Mouse (Mus musculus) midbrain, postnatal 0 days (tissue): Measurements from ENCODE around the gene Gabbr2. TPM values are rescaled to one million over a fixed set of nuclear protein-coding genes. Genes with fewer than 3 reads are reported as not detected.

ENCODE experiments used
- ATAC-seq: fragments of 200-750 bp; cut with Nextera tagmentation; 2 replicates; pipeline ENCODE4 v1.8.0; 2017; ENCODE audit warnings: moderate number of reproducible peaks, mild to moderate bottlenecking, moderate TSS enrichment, moderate library complexity; ENCODE audit not compliant: low FRiP score
- DNase-seq: peaks from one replicate; pipeline ENCODE4 v3.0.0-alpha.2; 2015; ENCODE audit warnings: low spot score
- H3K27ac ChIP-seq: fragments of 300-500 bp; sonication (generic); 2 replicates; pipeline ENCODE4 v1.5.1; 2014; ENCODE audit warnings: low read depth, mild to moderate bottlenecking, low read length, mixed read lengths
- H3K27me3 ChIP-seq: fragments of 300-500 bp; sonication (generic); 2 replicates; pipeline ENCODE4 v1.6.1; 2014; ENCODE audit warnings: low read length, control low read depth, mixed read lengths; ENCODE audit not compliant: insufficient read depth
- H3K36me3 ChIP-seq: fragments of 300-500 bp; sonication (generic); 2 replicates; pipeline ENCODE4 v1.6.1; 2014; ENCODE audit warnings: low read length, control low read depth, mixed read lengths; ENCODE audit not compliant: insufficient read depth
- H3K4me1 ChIP-seq: fragments of 300-500 bp; sonication (generic); 2 replicates; pipeline ENCODE4 v1.6.1; 2014; ENCODE audit warnings: mild to moderate bottlenecking, control low read depth, antibody characterized with exemption, low read length, mixed read lengths; ENCODE audit not compliant: insufficient read depth
- H3K4me2 ChIP-seq: fragments of 300-500 bp; sonication (generic); 2 replicates; pipeline ENCODE4 v1.6.1; 2014; ENCODE audit warnings: low read depth, mild to moderate bottlenecking, low read length, mixed read lengths; ENCODE audit not compliant: poor library complexity, severe bottlenecking
- H3K4me3 ChIP-seq: fragments of 300-500 bp; sonication (generic); 2 replicates; pipeline ENCODE4 v1.5.1; 2014; ENCODE audit warnings: low read depth, mild to moderate bottlenecking, low read length, moderate library complexity
- H3K9ac ChIP-seq: fragments of 300-500 bp; sonication (generic); replicated peaks from 2 replicates; pipeline ENCODE4 v1.6.1; 2014; ENCODE audit warnings: mild to moderate bottlenecking, low read length, moderate library complexity, mixed read lengths; ENCODE audit not compliant: poor library complexity, severe bottlenecking
- H3K9me3 ChIP-seq: fragments of 300-500 bp; sonication (generic); 2 replicates; pipeline ENCODE4 v1.6.1; 2016; ENCODE audit warnings: low read length, control low read depth
- CTCF ChIP-seq: IDR thresholded peaks from 2 replicates; pipeline ENCODE4 v1.5.1; 2016; ENCODE audit warnings: antibody characterized with exemption, mild to moderate bottlenecking
- WGBS: fragments of 180-500 bp; shearing (Covaris S2); extraction: QIAGEN DNeasy Blood & Tissue Kit; methylation state at CpG from one replicate; pipeline ENCODE4 v1.1.7; 2014; 5-methylcytosine and 5-hydroxymethylcytosine counted together
- polyA plus RNA-seq: library from polyadenylated mRNA; unstranded; fragments of >200 nt; fragmentation: Nextera tagmentation; extraction: Ambion mirVana; gene quantifications from 2 replicates; pipeline ENCODE4 v1.2.1, GENCODE M21; 2015
- total RNA-seq: library from RNA; depleted of rRNA; stranded (reverse); fragments of >200 nt; gene quantifications from 2 replicates; pipeline ENCODE4 v1.2.3, GENCODE M21; 2014

The Gabbr2 gene
- total and polyA plus RNA-seq, 2 experiments from 2014 or later: 20.5 to 123 TPM

- 14% methylated on average over 8 of the region's 8 CpGs for WGBS
- H3K36me3 ChIP-seq: peaks cover 25% of the 10 kb centered on the region
- DNase-seq (peak; percentile 57), ATAC-seq (no peak)
- peak overlapping the region; percentile 47 for H3K27ac ChIP-seq
- no peaks in the 10 kb centered on the region for H3K27me3 ChIP-seq
- H3K4me2 ChIP-seq: no peak overlapping the region
- peaks cover 15% of the 10 kb centered on the region; the same call in 1 of the 2 replicates for H3K4me1 ChIP-seq
- no peak overlapping the region for H3K4me3 ChIP-seq
- TF ChIP-seq CTCF: no peak
- no peak overlapping the region for H3K9ac ChIP-seq
- no peaks in the 10 kb centered on the region for H3K9me3 ChIP-seq
Observed at GRCm38 (mm10) chr4:46731590-46731989, 260.1 kb downstream of the Gabbr2 start.

DNA sequence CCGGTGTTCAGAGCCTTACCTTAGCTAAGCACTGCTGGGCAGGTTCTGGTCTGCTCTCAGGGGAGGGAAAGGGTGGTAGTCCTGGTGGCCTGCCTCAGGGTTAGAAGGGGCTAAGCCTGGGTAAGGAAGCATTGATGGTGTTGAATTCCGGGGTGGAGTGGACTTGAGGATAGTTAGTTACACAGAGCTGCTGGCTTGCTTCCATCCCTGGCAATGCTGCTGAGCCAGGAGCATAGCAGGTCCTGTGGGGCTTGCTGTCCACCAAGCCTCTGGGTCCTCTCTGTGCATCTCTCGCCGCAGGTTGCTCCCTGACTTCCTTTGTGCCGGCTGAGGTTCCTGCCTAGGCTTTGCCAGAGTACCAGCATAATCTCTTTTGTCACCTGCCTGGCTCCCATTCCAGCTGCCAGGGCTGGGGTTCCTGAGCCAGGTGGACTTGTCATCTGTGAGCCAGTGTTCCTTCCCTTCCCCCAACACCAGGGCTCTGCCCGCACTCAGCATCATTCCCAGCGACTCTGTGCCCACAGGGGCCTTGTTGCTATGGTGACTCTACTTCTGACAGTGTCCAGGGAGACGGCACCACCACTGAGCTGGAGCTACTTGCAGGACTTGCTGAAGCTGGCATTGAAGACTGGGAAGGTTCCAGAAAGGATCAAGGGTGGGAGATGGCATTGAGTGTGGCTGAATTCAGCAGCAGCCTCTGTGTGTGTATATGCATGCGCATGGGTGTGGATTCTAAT, 262.2 kb downstream of the Gabbr2 start:
- Histone ChIP-seq H3K27ac (peak overlapping the region; percentile 71), H3K27me3 (no peaks in the 10 kb centered on the region), H3K9ac (no peak overlapping the region), H3K9me3 (no peaks in the 10 kb centered on the region), H3K36me3 (peaks cover 13% of the 10 kb centered on the region), H3K4me1 (peaks cover 15% of the 10 kb centered on the region; the same call in 1 of the 2 replicates), H3K4me3 (no peak overlapping the region), H3K4me2 (no peak overlapping the region)
- 34% methylated on average over 9 of the region's 9 CpGs for WGBS
- no peak for TF ChIP-seq CTCF
- peak; percentile 84 for DNase-seq
- ATAC-seq: peak; percentile 75

GRCm38 (mm10) chr4:46728231-46728630, 263.4 kb downstream of the Gabbr2 start:
- WGBS: 6% methylated on average over 1 of the region's 1 CpGs
- no peak for TF ChIP-seq CTCF
- peak overlapping the region; percentile 55; the same call in 1 of the 2 replicates for H3K27ac ChIP-seq
- ATAC-seq: peak; percentile 14; the same call in 1 of the 2 replicates
- no peak overlapping the region for H3K4me3 ChIP-seq
- peak; percentile 61 for DNase-seq
- H3K36me3 ChIP-seq: peaks cover 10% of the 10 kb centered on the region
- H3K9ac ChIP-seq: no peak overlapping the region
- H3K4me2 ChIP-seq: no peak overlapping the region
- peaks cover 15% of the 10 kb centered on the region; the same call in 1 of the 2 replicates for H3K4me1 ChIP-seq
- H3K27me3 ChIP-seq: no peaks in the 10 kb centered on the region
- H3K9me3 ChIP-seq: no peaks in the 10 kb centered on the region

DNA sequence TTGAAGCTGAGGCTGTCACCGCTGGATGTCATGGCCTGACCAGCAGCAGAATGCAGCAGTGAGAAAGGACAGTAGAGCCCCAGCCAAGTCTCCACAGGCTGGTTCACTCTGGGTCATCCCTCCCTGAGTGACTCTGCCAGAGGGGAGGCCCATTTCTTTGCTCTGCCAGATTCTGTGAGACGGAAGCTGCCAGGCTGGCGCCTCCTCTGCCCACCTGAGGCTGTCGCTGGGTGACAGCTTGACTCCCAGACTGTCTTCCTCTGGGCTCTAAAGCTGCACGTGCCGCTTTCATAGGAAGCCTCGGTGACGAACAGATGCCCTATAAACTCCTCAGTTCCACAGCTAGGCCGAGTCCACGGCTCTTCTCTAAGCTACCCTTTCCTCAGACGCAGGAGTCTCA, 264.5 kb downstream of the Gabbr2 start:
- no peak for ATAC-seq
- H3K27ac ChIP-seq: no peak overlapping the region

DNA sequence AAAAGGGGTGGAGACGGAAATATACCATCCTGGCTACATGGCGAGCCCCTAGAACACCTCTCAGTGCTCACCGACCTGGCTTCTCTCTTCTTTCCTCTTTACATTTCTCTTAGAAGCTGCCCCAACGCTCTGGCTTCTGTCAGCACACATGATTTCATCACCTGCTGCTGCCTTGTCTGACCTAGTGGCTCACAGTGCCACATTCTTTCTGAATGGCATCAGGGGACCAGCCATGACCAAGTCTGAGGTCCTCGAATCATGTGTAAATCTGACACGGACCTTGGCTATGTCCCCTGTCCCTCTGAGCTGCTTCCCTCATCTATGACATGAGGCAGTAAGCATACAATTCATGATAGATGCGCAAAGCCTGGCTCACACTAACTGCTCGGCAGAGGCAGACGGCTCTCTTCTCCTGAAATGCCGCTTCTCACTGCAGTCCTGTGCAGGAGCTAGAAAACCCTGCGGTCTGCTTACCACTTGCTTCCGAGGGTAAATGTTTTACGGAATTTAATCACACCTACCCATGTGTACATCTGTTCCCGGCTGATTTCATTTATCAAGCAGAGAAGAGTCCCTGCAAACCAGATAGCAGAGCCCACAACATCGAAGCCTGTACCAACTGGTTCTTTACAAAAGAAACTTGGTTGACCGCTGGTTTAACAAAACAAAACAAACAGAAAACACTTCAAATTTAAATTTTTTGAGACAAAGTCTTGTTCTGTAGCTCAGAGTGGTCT, 270.7 kb downstream of the Gabbr2 start:
- H3K4me1 ChIP-seq: no peaks in the 10 kb centered on the region
- no peak overlapping the region for H3K4me3 ChIP-seq
- 0 out of 2 replicates have a peak, but pooled peaks cover 11% of the 10 kb centered on the region for H3K36me3 ChIP-seq
- ATAC-seq (no peak), DNase-seq (no peak)
- no peaks in the 10 kb centered on the region for H3K27me3 ChIP-seq
- no peak overlapping the region for H3K27ac ChIP-seq
- no peak for TF ChIP-seq CTCF
- WGBS: 88% methylated on average over 16 of the region's 16 CpGs
- no peaks in the 10 kb centered on the region for H3K9me3 ChIP-seq
- H3K9ac ChIP-seq: no peak overlapping the region
- no peak overlapping the region for H3K4me2 ChIP-seq

More for the DNA sequence above, 264.5 kb downstream of the Gabbr2 start:
- Histone ChIP-seq H3K27me3 (no peaks in the 10 kb centered on the region), H3K4me2 (no peak overlapping the region), H3K9me3 (no peaks in the 10 kb centered on the region), H3K36me3 (peaks cover 10% of the 10 kb centered on the region; the same call in 1 of the 2 replicates), H3K9ac (no peak overlapping the region), H3K4me3 (no peak overlapping the region), H3K4me1 (peaks cover 15% of the 10 kb centered on the region; the same call in 1 of the 2 replicates)
- TF ChIP-seq CTCF: no peak
- 60% methylated on average over 11 of the region's 11 CpGs for WGBS
- DNase-seq: peak; percentile 42

GRCm38 (mm10) chr4:46720070-46720469, 271.6 kb downstream of the Gabbr2 start:
- no peaks in the 10 kb centered on the region for H3K4me1 ChIP-seq
- no peak overlapping the region for H3K9ac ChIP-seq
- DNase-seq (no peak), ATAC-seq (no peak)
- 0 out of 2 replicates have a peak, but pooled peaks cover 11% of the 10 kb centered on the region for H3K36me3 ChIP-seq
- TF ChIP-seq CTCF: 0 out of 2 replicates have a peak, but pooled peaks have one; percentile 10
- H3K27me3 ChIP-seq: no peaks in the 10 kb centered on the region
- WGBS: 73% methylated on average over 1 of the region's 1 CpGs
- H3K4me3 ChIP-seq: no peak overlapping the region
- no peak overlapping the region for H3K4me2 ChIP-seq
- H3K27ac ChIP-seq: no peak overlapping the region
- no peaks in the 10 kb centered on the region for H3K9me3 ChIP-seq
